Mouse (Mus musculus) kidney, embryonic 14.5 days (tissue): Measurements from ENCODE around the gene Mrps23. TPM values are rescaled to one million over a fixed set of nuclear protein-coding genes. Genes with fewer than 3 reads are reported as not detected.
A peak's percentile ranks its signal among the peaks of the same experiment; 100 is the strongest.

Experiments used
- ATAC-seq: fragments of 200-750 bp; cut with Nextera tagmentation; 2 replicates; pipeline ENCODE4 v1.8.0; 2017; ENCODE audit warnings: moderate number of reproducible peaks, mild to moderate bottlenecking, moderate TSS enrichment, moderate library complexity; ENCODE audit not compliant: low FRiP score, low TSS enrichment
- H3K27ac ChIP-seq: fragments of 300-500 bp; sonication (generic); 2 replicates; pipeline ENCODE4 v1.5.1; 2014; ENCODE audit warnings: low read depth, mild to moderate bottlenecking, low read length, moderate library complexity, mixed read lengths
- H3K27me3 ChIP-seq: fragments of 300-500 bp; sonication (generic); 2 replicates; pipeline ENCODE4 v1.6.1; 2014; ENCODE audit warnings: mild to moderate bottlenecking, low read length; ENCODE audit not compliant: control insufficient read depth, insufficient read depth
- H3K36me3 ChIP-seq: fragments of 300-500 bp; sonication (generic); 2 replicates; pipeline ENCODE4 v1.6.1; 2014; ENCODE audit warnings: low read length, mixed read lengths; ENCODE audit not compliant: control insufficient read depth, insufficient read depth
- H3K4me1 ChIP-seq: fragments of 300-500 bp; sonication (generic); 2 replicates; pipeline ENCODE4 v1.6.1; 2014; ENCODE audit warnings: low read length, mixed read lengths; ENCODE audit not compliant: control insufficient read depth, insufficient read depth
- H3K4me2 ChIP-seq: fragments of 300-500 bp; sonication (generic); replicated peaks from 2 replicates; pipeline ENCODE4 v1.6.1; 2014; ENCODE audit warnings: low read depth, mild to moderate bottlenecking, low read length
- H3K4me3 ChIP-seq: fragments of 300-500 bp; sonication (generic); 2 replicates; pipeline ENCODE4 v1.5.1; 2014; ENCODE audit warnings: mild to moderate bottlenecking, low read length
- H3K9ac ChIP-seq: fragments of 300-500 bp; sonication (generic); 2 replicates; pipeline ENCODE4 v1.6.1; 2014; ENCODE audit warnings: low read depth, mild to moderate bottlenecking, low read length, moderate library complexity
- H3K9me3 ChIP-seq: fragments of 300-500 bp; sonication (generic); 2 replicates; pipeline ENCODE4 v1.6.1; 2016; ENCODE audit warnings: low read length; ENCODE audit not compliant: control insufficient read depth
- WGBS: fragments of 180-500 bp; shearing (Covaris S2); extraction: QIAGEN DNeasy Blood & Tissue Kit; methylation state at CpG from one replicate; pipeline ENCODE4 v1.1.7; 2014; 5-methylcytosine and 5-hydroxymethylcytosine counted together
- polyA plus RNA-seq: library from polyadenylated mRNA; unstranded; fragments of >200 nt; fragmentation: Nextera tagmentation; extraction: Ambion mirVana; gene quantifications from 2 replicates; pipeline ENCODE4 v1.2.1, GENCODE M21; 2014

The Mrps23 gene
- polyA plus RNA-seq, 1 experiment from 2014 or later: 63.6 TPM

- H3K9me3 ChIP-seq: no peaks in the 10 kb centered on the region
- peak overlapping the region; percentile 32; the same call in 1 of the 2 replicates for H3K4me3 ChIP-seq
- 1% methylated on average over 13 of the region's 15 CpGs for WGBS
- H3K27ac ChIP-seq: peak overlapping the region; percentile 83; the same call in 1 of the 2 replicates
- peak overlapping the region; percentile 55 for H3K4me2 ChIP-seq
- peak; percentile 70 for ATAC-seq
- no peaks in the 10 kb centered on the region for H3K36me3 ChIP-seq
- no peaks in the 10 kb centered on the region for H3K27me3 ChIP-seq
- H3K4me1 ChIP-seq: peaks cover 47% of the 10 kb centered on the region
- H3K9ac ChIP-seq: no peak overlapping the region
These were observed 42.4 kb upstream of the Mrps23 start for GRCm38 (mm10) chr11:88161651-88162362.

- H3K4me1 ChIP-seq: peaks cover 47% of the 10 kb centered on the region
- H3K9ac ChIP-seq: no peak overlapping the region
- no peak overlapping the region for H3K27ac ChIP-seq
- H3K36me3 ChIP-seq: no peaks in the 10 kb centered on the region
- H3K4me3 ChIP-seq: no peak overlapping the region
- H3K27me3 ChIP-seq: no peaks in the 10 kb centered on the region
- 59% methylated on average over 4 of the region's 4 CpGs for WGBS
- H3K4me2 ChIP-seq: no peak overlapping the region
- H3K9me3 ChIP-seq: no peaks in the 10 kb centered on the region
- no peak for ATAC-seq
These were observed 41.4 kb upstream of the Mrps23 start for GRCm38 (mm10) chr11:88162740-88163139.

- H3K27me3 ChIP-seq: no peaks in the 10 kb centered on the region; the same call in 1 of the 2 replicates
- no peak overlapping the region for H3K4me3 ChIP-seq
- H3K9me3 ChIP-seq: no peaks in the 10 kb centered on the region
- ATAC-seq: no peak
- H3K36me3 ChIP-seq: no peaks in the 10 kb centered on the region
- no peak overlapping the region for H3K4me2 ChIP-seq
- H3K27ac ChIP-seq: peak overlapping the region; percentile 64
- peak overlapping the region; percentile 31; the same call in 1 of the 2 replicates for H3K9ac ChIP-seq
- WGBS: 78% methylated on average over 7 of the region's 7 CpGs
- peaks cover 40% of the 10 kb centered on the region for H3K4me1 ChIP-seq
These were observed 39.9 kb upstream of the Mrps23 start for GRCm38 (mm10) chr11:88164213-88164723.

- H3K9ac ChIP-seq: peak overlapping the region; percentile 31; the same call in 1 of the 2 replicates
- H3K4me1 ChIP-seq: peaks cover 46% of the 10 kb centered on the region
- peak overlapping the region; percentile 64 for H3K27ac ChIP-seq
- 11% methylated on average over 15 of the region's 15 CpGs for WGBS
- H3K36me3 ChIP-seq: no peaks in the 10 kb centered on the region
- no peak overlapping the region for H3K4me3 ChIP-seq
- 0 out of 2 replicates have a peak, but pooled peaks have one; percentile 8 for ATAC-seq
- no peak overlapping the region; the same call in 1 of the 2 replicates for H3K4me2 ChIP-seq
- H3K27me3 ChIP-seq: no peaks in the 10 kb centered on the region; the same call in 1 of the 2 replicates
- H3K9me3 ChIP-seq: no peaks in the 10 kb centered on the region
These were observed 39.3 kb upstream of the Mrps23 start for GRCm38 (mm10) chr11:88164801-88165377.

GRCm38 (mm10) chr11:88165683-88166364 is 38.4 kb upstream of the Mrps23 start:
- no peak overlapping the region for H3K27ac ChIP-seq
- no peak for ATAC-seq
- no peaks in the 10 kb centered on the region for H3K9me3 ChIP-seq
- 0 out of 2 replicates have a peak overlapping the region, but pooled peaks have one; percentile 23 for H3K9ac ChIP-seq
- 69% methylated on average over 10 of the region's 10 CpGs for WGBS
- H3K27me3 ChIP-seq: no peaks in the 10 kb centered on the region; the same call in 1 of the 2 replicates
- H3K4me1 ChIP-seq: peaks cover 38% of the 10 kb centered on the region
- H3K4me3 ChIP-seq: no peak overlapping the region
- no peak overlapping the region for H3K4me2 ChIP-seq
- H3K36me3 ChIP-seq: no peaks in the 10 kb centered on the region

GRCm38 (mm10) chr11:88166471-88166870 is 37.7 kb upstream of the Mrps23 start:
- no peak overlapping the region for H3K4me2 ChIP-seq
- no peak overlapping the region for H3K9ac ChIP-seq
- H3K36me3 ChIP-seq: no peaks in the 10 kb centered on the region
- no peaks in the 10 kb centered on the region; the same call in 1 of the 2 replicates for H3K27me3 ChIP-seq
- 73% methylated on average over 7 of the region's 7 CpGs for WGBS
- H3K9me3 ChIP-seq: no peaks in the 10 kb centered on the region
- H3K4me1 ChIP-seq: peaks cover 35% of the 10 kb centered on the region
- H3K4me3 ChIP-seq: no peak overlapping the region
- no peak for ATAC-seq
- H3K27ac ChIP-seq: no peak overlapping the region

- Histone ChIP-seq H3K36me3 (no peaks in the 10 kb centered on the region), H3K4me3 (no peak overlapping the region), H3K9ac (no peak overlapping the region), H3K9me3 (no peaks in the 10 kb centered on the region), H3K4me1 (peaks cover 48% of the 10 kb centered on the region), H3K4me2 (no peak overlapping the region), H3K27ac (no peak overlapping the region), H3K27me3 (no peaks in the 10 kb centered on the region; the same call in 1 of the 2 replicates)
- ATAC-seq: no peak
- 73% methylated on average over 3 of the region's 3 CpGs for WGBS
These were observed 35.6 kb upstream of the Mrps23 start for GRCm38 (mm10) chr11:88168611-88169010.

GRCm38 (mm10) chr11:88169531-88170040 is 34.6 kb upstream of the Mrps23 start:
- H3K4me3 ChIP-seq: peak overlapping the region; percentile 6; the same call in 1 of the 2 replicates
- H3K9ac ChIP-seq: peak overlapping the region; percentile 37; the same call in 1 of the 2 replicates
- no peak for ATAC-seq

More at GRCm38 (mm10) chr11:88169531-88170040, 34.6 kb upstream of the Mrps23 start:
- WGBS: 19% methylated on average over 32 of the region's 32 CpGs
- H3K27ac ChIP-seq: no peak overlapping the region
- H3K27me3 ChIP-seq: no peaks in the 10 kb centered on the region; the same call in 1 of the 2 replicates
- H3K4me2 ChIP-seq: peak overlapping the region; percentile 41
- H3K36me3 ChIP-seq: no peaks in the 10 kb centered on the region
- peaks cover 47% of the 10 kb centered on the region for H3K4me1 ChIP-seq
- H3K9me3 ChIP-seq: no peaks in the 10 kb centered on the region
